Mouse (Mus musculus) cerebellum, adult 11-12 months (tissue): Measurements from ENCODE around the gene Gm20388.

Experiments
- DNase-seq: peaks from one replicate; pipeline ENCODE4 v3.0.0; 2022

Gm20388 gene

GRCm38 (mm10) chr8:120426622-120427385, 516.2 kb downstream of the Gm20388 start:
- DNase-seq = peak; percentile 53

- DNase-seq = no peak
These were observed 517.9 kb downstream of the Gm20388 start for GRCm38 (mm10) chr8:120428492-120428891.

- DNase-seq = no peak
These were observed 518.5 kb downstream of the Gm20388 start for GRCm38 (mm10) chr8:120429116-120429515.

- peak; percentile 54 for DNase-seq
These were observed 520.4 kb downstream of the Gm20388 start for GRCm38 (mm10) chr8:120431042-120431441.

GRCm38 (mm10) chr8:120432438-120432837, 521.8 kb downstream of the Gm20388 start:
- no peak for DNase-seq

GRCm38 (mm10) chr8:120433143-120433542, 522.5 kb downstream of the Gm20388 start:
- no peak for DNase-seq

- no peak for DNase-seq
These were observed 523.1 kb downstream of the Gm20388 start for GRCm38 (mm10) chr8:120433734-120434133.

GRCm38 (mm10) chr8:120435781-120436180, 525.1 kb downstream of the Gm20388 start:
- DNase-seq = no peak

- no peak for DNase-seq
These were observed 525.9 kb downstream of the Gm20388 start for GRCm38 (mm10) chr8:120436491-120437030.

GRCm38 (mm10) chr8:120437207-120437606, 526.6 kb downstream of the Gm20388 start:
- DNase-seq = no peak

- DNase-seq = peak; percentile 83
These were observed 527.2 kb downstream of the Gm20388 start for GRCm38 (mm10) chr8:120437666-120438395.

- DNase-seq = no peak
These were observed 528.7 kb downstream of the Gm20388 start for GRCm38 (mm10) chr8:120439309-120439708.

- no peak for DNase-seq
These were observed 530.1 kb downstream of the Gm20388 start for GRCm38 (mm10) chr8:120440739-120441138.

- DNase-seq = no peak
These were observed 531.0 kb downstream of the Gm20388 start for GRCm38 (mm10) chr8:120441637-120442036.

GRCm38 (mm10) chr8:120442306-120443003, 531.8 kb downstream of the Gm20388 start:
- DNase-seq = no peak

GRCm38 (mm10) chr8:120445249-120445648, 534.6 kb downstream of the Gm20388 start:
- no peak for DNase-seq

- no peak for DNase-seq
These were observed 537.5 kb downstream of the Gm20388 start for GRCm38 (mm10) chr8:120448131-120448530.

GRCm38 (mm10) chr8:120449139-120449538, 538.5 kb downstream of the Gm20388 start:
- DNase-seq = no peak

GRCm38 (mm10) chr8:120449608-120450031, 539.0 kb downstream of the Gm20388 start:
- no peak for DNase-seq

GRCm38 (mm10) chr8:120452111-120452510, 541.5 kb downstream of the Gm20388 start:
- no peak for DNase-seq

GRCm38 (mm10) chr8:120454404-120454803, 543.8 kb downstream of the Gm20388 start:
- no peak for DNase-seq

GRCm38 (mm10) chr8:120460375-120460774, 549.7 kb downstream of the Gm20388 start:
- DNase-seq = no peak

- no peak for DNase-seq
These were observed 551.5 kb downstream of the Gm20388 start for GRCm38 (mm10) chr8:120462119-120462551.
